Mouse (Mus musculus) spleen, adult 10 weeks (tissue): Measurements from ENCODE around the gene Mtx1. TPM values are rescaled to one million over a fixed set of nuclear protein-coding genes. Genes with fewer than 3 reads are reported as not detected.

Experiments used
- polyA plus RNA-seq: library from polyadenylated mRNA; stranded (reverse); fragments of 350-450 nt; fragmentation: Illumina TruSeq; extraction: RNeasy Lipid Tissue Mini Kit (QIAGEN cat#74804); gene quantifications from one replicate; pipeline ENCODE4 v1.2.3, GENCODE M21; 2015; ENCODE audit warnings: low replicate concordance; ENCODE audit not compliant: insufficient read depth

Mtx1 gene
- 58.4 TPM for polyA plus RNA-seq

DNA sequence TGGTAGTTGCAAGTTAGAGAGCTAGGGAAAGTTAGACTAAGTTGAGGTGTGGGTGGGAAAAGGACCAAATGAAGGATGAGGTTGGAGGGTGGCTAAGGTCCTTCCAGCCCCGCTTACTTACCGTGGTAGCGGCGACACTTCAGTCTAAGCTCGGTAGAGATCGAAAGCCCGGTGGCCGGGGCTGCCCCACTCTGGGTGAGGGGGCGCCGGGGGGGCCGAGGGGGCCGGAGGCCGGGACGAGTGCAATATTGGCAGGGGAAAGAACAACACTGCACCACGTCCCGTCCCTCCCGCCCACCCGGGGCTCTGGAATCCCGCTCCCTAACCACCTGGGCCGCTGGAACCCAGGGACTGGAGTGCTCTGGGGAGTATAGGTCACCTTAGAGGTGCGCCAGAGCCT lies at the start of gene Mtx1:
TSS of gene Mtx1 (minus strand) at position 189 of the 400 bp plus-strand sequence.

DNA sequence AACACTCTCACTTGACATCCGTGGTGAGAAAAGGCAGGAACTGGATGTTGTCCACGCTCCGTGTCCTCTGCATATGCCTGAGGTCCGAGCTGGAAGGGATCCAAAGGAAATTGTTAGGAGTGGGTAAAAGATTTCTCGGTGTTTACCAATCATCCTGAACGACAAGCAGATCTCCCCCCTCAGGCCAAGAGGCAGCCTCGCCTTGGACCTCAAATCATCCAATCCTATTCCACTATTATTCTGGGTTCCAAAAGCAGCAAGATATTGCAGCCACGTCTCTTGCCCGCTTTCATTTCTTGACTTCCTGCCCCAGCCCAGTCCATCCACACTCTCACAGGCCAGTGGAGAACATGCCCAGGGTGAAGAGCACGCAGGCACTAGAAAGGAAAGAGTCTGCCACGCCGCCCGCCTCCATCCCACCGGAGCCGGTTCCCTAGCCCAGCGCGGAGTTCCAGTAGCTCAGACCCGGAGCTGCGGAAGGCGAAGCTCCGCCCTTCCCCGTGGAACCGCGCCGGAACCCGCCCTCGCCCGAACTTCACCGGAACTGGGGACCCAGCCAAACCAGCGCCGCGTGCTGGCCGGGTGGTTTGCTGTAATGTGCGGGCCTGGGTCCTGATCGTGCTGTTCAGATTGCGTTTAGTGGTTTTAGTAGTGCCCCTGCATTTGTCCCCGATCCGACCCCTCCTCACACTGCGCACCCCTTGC lies 43.3 kb upstream of the Mtx1 start, which contains the start of gene Slc50a1:
TSS of gene Slc50a1 (minus strand) at position 520 of the 705 bp plus-strand sequence.

DNA sequence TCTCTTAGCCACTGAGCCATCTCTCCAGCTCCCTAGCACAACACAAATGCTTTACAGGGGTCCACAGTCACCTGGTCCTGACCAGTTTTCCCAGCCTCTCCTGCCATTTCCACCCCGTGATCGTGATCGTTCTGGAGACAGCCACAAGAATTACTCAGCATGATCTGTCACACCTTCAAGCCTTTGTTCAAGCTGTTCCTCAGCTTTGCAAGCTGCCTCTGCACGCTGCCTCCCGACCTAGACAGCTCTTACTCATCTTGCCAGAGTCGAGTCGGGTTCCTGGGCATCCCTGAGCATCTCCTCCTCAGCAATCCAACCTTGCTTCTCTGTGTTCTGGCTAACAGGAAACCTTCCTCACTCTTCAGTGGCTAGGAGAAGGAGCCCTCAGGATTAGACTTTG lies 32.2 kb upstream of the Mtx1 start, which contains the start of gene Dpm3:
TSS of gene Dpm3 (plus strand) at position 283 of the 400 bp plus-strand sequence.

DNA sequence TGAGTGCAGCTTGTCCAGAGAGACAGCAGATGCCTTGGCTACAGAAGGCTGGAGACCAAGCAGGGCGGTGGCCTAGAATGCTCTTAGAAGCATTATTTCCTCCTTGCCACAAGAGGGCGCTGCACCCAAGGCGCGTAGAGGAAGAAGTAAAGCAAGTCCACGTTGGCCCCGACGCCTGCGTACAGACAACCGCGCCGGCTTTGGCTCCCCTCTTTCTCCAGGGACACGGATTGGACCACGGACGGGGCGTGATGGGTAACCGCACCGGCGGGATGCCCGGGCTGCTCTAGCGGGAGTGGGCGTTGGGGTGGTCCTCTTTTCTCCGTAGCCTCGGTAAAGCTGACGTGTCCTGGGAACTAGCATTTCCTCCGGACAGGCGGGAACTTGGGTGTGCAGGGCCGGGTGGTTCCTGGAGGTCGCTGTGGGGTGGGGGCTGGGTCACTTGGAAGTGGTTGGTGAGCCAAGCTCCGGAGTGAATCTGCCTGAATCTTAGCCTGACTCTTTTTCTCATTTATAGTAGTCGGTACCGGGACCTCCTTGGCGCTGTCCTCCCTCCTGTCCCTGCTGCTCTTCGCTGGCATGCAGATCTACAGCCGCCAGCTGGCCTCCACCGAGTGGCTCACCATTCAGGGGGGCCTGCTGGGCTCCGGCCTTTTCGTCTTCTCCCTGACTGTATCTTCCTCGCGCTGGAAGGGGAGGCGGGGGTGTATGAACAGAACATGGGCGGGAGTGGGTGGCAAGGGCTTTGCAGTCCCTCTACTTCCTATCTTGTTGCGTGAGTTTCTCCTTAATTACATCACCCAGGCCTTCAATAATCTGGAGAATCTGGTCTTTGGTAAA lies 19.6 kb upstream of the Mtx1 start, which contains the start of gene Trim46:
TSS of gene Trim46 (minus strand) at position 49 of the 840 bp plus-strand sequence.

DNA sequence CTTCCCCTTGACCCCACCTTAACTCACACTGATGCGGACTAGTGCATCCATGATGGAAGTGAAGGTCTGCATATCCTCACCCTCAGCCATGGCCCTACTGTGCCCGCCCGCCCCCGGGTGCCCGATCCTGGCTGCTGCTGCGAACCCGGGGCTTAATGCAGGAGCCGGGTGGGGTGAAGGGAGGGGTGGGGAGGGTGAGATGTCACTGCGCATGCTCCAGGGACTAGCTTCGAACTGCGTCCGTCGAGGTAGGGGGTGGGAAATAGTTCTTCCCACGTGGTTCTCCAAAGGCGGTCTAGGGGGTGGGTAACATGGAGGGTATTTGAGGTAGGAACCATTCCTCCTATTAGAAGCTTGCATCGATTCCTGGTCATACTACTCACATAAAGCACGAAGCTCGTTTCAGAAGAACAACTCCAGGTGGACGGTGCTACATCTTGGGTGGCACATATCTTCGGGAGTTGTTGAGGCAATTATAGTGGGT lies 18.8 kb upstream of the Mtx1 start, which contains the start of gene Krtcap2:
TSS of gene Krtcap2 (plus strand) at position 279 of the 484 bp plus-strand sequence.

DNA sequence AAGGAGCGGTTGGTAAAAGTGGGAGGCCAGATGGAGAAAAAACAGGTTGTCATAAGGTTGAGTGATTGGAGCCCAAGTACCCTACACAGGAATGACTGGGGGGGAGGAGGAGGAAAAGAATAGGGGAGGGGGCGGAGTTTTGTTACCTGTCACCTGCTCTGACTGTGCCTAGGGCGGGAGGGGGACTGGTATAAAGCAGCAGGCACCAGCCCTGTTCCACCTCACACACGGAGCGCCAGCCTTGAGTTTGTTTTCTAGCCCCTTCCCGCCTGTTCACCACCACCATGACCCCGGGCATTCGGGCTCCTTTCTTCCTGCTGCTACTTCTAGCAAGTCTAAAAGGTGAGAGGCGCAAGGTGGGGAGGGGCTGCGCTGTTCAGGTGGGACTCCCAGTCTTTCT lies 1.9 kb upstream of the Mtx1 start, which contains the start of gene Muc1:
TSS of gene Muc1 (plus strand) at position 222 of the 400 bp plus-strand sequence.

DNA sequence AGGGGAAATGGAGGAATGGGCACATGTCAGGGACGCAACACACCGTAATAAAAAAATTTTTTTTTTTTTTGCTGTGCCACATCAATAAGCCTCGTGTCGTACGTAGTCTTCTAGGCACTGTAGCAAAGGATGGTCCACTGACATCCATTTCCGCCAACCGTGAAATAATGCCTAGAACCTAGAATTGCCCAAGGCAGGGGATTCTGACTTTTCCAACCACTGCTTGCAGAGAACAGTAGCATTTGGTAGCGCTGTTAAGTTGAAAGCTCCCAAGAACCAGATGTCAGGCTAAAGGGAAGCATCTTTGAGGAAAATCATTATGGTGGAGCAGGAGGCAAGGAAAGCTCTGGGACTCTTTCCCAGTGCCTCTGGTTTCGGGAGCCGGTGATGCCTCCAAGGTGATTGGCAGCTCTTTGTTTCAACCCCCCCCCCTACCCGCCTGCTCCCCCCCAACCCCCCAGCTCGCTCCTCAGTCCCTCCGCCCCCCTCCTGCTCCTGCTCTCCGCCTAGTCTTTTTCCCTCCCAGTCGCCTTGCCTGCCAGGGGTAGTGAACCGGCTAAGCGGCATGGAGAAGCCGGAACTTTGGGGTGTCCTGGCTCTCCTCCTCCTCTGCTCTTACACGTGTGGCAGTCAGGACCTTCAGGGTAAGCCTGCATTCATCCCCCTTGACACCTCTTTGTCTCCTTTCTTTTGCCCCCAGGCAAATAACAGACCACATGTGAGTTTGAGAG lies 12.0 kb downstream of the Mtx1 start, which contains the start of gene Thbs3:
TSS of gene Thbs3 (plus strand) at position 500 of the 731 bp plus-strand sequence.

DNA sequence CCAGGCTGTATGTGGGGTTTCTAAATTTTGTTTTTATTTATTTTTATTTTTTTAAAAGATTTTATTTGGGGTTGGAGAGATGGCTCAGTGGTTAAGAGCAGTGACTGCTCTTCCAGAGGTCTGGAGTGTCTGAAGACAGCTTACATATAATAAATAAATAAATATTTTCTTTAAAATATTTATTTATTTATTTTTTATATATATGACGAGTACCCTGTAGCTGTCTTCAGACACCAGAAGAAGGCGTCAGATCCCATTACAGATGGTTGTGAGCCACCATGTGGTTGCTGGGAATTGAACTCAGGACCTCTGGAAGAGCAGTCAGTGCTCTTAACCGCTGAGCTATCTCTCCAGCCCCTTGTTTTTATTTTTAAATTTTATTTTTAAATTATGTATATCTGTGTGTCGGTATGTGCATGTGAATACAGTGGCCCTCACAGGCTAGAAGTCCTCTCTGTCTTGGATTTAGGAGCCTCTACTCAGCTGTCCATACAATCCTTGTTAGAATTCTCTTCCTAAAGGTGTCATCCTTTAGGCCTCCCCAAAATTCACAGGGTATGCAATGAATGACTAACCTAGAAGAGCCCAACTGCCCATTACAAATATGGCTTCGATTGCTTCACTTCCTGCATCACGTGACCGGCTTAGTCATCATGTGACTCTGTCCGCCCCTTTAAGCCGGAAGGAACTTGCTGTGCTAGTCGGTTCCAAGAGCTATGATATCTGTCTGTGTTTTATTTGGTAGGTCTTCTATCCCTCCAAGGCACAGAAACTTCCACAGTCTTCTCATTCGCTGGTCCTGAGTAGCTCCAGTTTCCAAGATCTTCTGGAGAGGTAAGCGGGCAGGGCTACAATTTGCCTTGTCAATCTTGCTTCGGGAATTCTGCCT lies 24.4 kb downstream of the Mtx1 start, which contains the start of gene Gba:
TSS of gene Gba (plus strand) at position 676 of the 889 bp plus-strand sequence.

DNA sequence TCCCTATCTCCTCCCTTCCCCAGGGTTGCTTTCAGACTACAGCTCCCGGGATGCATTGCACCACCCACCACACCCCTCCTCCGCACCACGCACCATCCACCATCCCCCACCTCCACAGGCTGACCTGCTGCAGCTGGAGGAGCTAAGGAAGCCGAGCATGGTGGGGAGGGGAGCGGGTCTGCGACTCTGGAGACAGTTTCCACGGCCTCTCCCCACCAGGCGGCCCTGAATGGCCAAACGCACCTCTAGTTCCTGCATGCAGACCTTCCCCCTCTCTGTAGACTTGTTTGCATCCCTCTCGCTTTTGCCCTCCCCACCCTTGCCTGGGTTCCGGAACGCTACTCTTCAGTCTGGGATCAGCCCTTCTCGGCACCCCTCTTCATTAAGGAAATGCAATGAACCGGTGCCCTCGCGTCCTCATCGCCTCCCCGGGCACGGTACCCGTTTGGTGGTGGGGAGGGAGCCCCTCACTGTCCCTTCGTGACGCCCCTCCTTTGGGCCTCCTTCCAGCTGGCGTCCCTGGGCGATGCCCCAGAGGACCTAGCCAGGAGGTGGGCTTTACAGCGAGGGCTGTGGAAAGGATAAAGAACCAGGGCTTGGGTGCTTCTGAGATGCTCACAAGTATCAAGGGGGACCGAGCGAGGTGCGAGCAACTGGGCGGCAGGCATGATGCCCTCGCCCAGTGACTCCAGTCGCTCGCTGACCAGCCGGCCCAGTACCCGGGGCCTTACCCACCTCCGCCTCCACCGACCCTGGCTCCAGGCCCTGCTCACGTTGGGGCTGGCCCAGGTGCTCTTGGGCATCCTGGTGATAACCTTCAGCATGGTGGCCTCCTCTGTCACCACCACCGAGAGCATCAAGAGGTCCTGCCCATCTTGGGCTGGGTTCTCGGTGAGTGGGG lies 43.6 kb downstream of the Mtx1 start, which contains the start of gene Fam189b:
TSS of gene Fam189b (plus strand) at position 86 of the 901 bp plus-strand sequence.

DNA sequence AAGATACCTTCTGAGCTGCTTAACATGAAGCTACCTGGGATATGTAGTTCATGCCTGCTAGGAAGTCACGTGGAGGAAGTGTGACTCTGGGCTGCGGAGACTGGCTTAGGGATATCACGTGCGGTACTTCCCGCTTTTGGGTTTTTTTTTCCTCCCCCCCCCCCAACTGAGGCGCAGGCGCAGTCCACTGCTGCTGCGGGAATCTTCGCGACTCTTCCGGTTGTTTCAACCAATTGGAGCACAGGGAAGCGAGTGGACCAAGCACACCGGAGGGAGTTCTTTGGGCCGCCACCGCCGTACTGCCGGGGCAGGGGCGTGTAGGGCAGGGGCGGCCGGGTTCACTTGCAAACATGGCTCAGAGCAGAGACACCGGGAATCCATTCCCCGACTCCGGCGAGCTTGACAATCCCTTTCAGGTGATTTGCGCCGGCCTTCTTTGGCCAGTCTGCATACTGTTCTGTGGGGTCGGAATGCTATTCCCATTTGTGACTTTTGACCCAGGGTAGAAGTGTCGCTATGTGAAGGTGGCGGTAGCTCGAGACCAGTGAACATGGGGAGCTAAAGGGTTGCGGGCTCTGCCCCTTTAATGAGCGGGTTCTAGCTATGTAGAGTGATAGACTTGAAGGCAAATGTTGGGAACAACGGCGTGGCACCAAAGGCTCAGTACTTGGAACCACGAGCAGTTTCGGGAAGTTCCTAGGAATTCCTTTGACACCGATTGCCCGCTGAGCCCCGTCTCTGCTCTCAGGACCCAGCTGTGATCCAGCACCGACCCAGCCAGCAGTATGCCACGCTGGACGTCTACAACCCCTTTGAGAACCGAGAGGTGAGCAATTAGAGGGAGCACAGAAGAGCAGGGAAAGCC lies 49.4 kb downstream of the Mtx1 start, which contains the start of gene Scamp3:
TSS of gene Scamp3 (plus strand) at position 232 of the 865 bp plus-strand sequence.

DNA sequence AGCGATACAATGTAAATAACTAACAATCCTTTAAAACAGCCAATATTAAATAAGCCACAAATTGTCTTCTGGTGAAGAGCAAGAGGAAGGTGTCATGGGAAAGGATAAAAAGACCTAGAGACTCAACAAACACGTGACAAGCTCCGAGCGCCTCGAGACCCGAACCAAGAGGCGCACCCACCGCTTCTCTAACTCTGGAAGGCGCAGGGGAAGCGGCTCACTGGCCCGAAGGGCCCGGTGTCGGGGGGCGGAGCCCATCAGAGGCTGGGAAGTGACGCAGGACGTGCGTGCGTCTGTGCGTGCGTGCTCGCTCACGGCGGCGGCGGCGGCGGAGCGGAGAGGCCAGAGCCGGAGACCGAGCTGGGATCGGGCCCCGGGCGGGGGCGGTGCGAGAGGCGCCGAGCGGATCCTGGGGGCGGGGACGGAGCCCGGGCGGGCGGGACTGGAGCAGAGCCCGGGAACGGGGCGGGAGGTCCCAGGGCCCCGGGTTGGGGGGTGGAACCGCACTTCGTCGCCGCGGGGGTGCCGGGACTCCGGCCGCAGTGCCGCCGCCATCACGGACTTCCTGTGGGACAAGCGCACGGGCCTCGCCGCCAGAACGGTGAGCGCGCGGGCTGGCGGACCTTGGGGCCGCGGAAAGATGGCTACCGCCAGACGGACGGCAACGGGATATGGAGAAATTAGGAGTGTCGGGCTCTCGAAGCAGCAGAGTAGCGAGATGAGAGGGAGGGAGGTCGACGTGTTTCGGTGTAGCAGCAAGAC lies 62.2 kb downstream of the Mtx1 start, which contains the start of gene Clk2:
TSS of gene Clk2 (plus strand) at position 290 of the 762 bp plus-strand sequence.

DNA sequence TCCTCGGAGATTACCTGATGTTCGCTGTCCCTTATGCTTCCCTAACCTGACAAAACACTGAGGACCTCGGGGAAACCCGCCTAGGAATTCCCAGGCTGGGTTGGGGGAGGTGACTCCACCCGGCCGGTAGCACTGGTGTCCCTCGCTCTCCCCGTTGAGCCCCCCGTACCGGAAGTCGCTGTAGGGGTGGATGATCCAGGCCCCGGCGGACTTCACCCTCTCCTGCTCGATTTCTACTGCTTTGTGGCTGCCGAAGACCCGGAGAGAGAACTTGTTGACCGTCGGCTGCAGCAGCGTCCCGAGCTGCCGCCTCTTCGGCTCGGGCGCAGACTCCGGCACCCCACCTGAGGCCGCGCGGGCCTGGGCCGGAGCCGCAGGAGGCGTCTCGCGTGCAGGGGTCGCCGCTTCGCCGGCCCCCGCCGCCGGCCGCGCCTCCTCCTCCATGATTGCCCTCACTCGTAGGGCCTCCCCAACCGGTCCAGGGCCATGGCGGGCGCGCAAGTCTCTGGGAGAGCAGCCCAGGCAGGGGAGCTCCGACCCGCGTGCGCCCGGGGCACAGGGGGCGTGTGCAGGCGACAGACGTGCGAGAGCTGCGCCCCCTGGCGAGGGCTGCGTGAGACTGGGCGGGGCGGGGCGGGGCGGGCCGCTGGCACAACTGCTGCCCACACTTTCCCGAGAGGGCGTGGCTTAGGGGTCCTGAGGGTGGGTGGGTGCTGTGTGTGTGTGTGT lies 67.1 kb downstream of the Mtx1 start, which contains the start of gene Hcn3:
TSS of gene Hcn3 (minus strand) at position 581 of the 729 bp plus-strand sequence.

Other genes starting within 250 kb of the Mtx1 start
- 22.4 TPM for gene Rusc1, start 133.8 kb downstream of the Mtx1 start, polyA plus RNA-seq
- gene Gm43738, start 126.0 kb downstream of the Mtx1 start, polyA plus RNA-seq = not detected
- 37.3 TPM for gene Fdps, start 125.1 kb downstream of the Mtx1 start, polyA plus RNA-seq
- 1.8 TPM for gene Pklr, start 90.9 kb downstream of the Mtx1 start, polyA plus RNA-seq
- 0.23 TPM for gene Hcn3, start 66.9 kb downstream of the Mtx1 start, polyA plus RNA-seq
- 91.6 TPM for gene Clk2, start 62.3 kb downstream of the Mtx1 start, polyA plus RNA-seq
- 49.7 TPM for gene Scamp3, start 49.6 kb downstream of the Mtx1 start, polyA plus RNA-seq
- 19.3 TPM for gene Fam189b, start 43.9 kb downstream of the Mtx1 start, polyA plus RNA-seq
- 71.7 TPM for gene Gba, start 24.2 kb downstream of the Mtx1 start, polyA plus RNA-seq
- gene Thbs3, start 11.9 kb downstream of the Mtx1 start, polyA plus RNA-seq = 2.9 TPM
- gene Muc1, start 2.0 kb upstream of the Mtx1 start, polyA plus RNA-seq = 0.52 TPM
- gene Krtcap2, start 18.9 kb upstream of the Mtx1 start, polyA plus RNA-seq = 83.8 TPM
- 0.54 TPM for gene Trim46, start 19.2 kb upstream of the Mtx1 start, polyA plus RNA-seq
- gene Dpm3, start 32.3 kb upstream of the Mtx1 start, polyA plus RNA-seq = 3.5 TPM
- gene Slc50a1, start 43.5 kb upstream of the Mtx1 start, polyA plus RNA-seq = 93.1 TPM
- gene Efna1, start 54.1 kb upstream of the Mtx1 start, polyA plus RNA-seq = 3.6 TPM
- gene Efna3, start 95.9 kb upstream of the Mtx1 start, polyA plus RNA-seq = not detected
- gene Efna4, start 110.9 kb upstream of the Mtx1 start, polyA plus RNA-seq = not detected
- gene Adam15, start 122.9 kb upstream of the Mtx1 start, polyA plus RNA-seq = 18.7 TPM
- gene Dcst2, start 134.9 kb upstream of the Mtx1 start, polyA plus RNA-seq = 0.36 TPM
- gene Dcst1, start 138.2 kb upstream of the Mtx1 start, polyA plus RNA-seq = 0.44 TPM
- gene Zbtb7b, start 167.7 kb upstream of the Mtx1 start, polyA plus RNA-seq = 14.7 TPM
- 5.6 TPM for gene Lenep, start 175.7 kb upstream of the Mtx1 start, polyA plus RNA-seq
- gene Flad1, start 184.8 kb upstream of the Mtx1 start, polyA plus RNA-seq = 16.6 TPM
- gene Cks1b, start 191.3 kb upstream of the Mtx1 start, polyA plus RNA-seq = 31.1 TPM
- gene Shc1, start 191.4 kb upstream of the Mtx1 start, polyA plus RNA-seq = 56.3 TPM
- 34.0 TPM for gene Pygo2, start 203.1 kb upstream of the Mtx1 start, polyA plus RNA-seq
- 51.6 TPM for gene Pbxip1, start 209.6 kb upstream of the Mtx1 start, polyA plus RNA-seq
- gene Pmvk, start 227.5 kb upstream of the Mtx1 start, polyA plus RNA-seq = 16.0 TPM